Mouse (Mus musculus): ENCODE measurements at regions not wholly inside any gene's neighbourhood (a gene's known extent, or its start where the extent isn't known, plus 50 kb on each side); places are given as distances from the start of the nearest gene placed in this dataset.
"Not testable (repeated sequence)": the region's sequence is repeated elsewhere in the genome, so short reads cannot be mapped to it uniquely, and the experiment has no call there.

GRCm38 (mm10) chr13:39392151-39392550 is 431.5 kb upstream of the Slc35b3 start:
- WGBS: 57% methylated on average over 1 of the region's 1 CpGs
- not testable (repeated sequence) for H3K27ac ChIP-seq (replicated peaks; ENCODE audit: low read depth, low read length); H3K9ac ChIP-seq (ENCODE audit: low read depth, low read length); H3K4me3 ChIP-seq (ENCODE audit: low read depth, low read length); ATAC-seq (ENCODE audit: low read depth); H3K36me3 ChIP-seq (ENCODE audit: control insufficient read depth, insufficient read depth, low read length); H3K9me3 ChIP-seq (ENCODE audit: control insufficient read depth, low read length); DNase-seq (ENCODE audit: low spot score); H3K4me1 ChIP-seq (ENCODE audit: control insufficient read depth, insufficient read depth, low read length); H3K27me3 ChIP-seq (replicated peaks; ENCODE audit: control insufficient read depth, insufficient read depth, low read length); H3K4me2 ChIP-seq (ENCODE audit: low read depth, low read length)

- no peak overlapping the region for H3K4me2 ChIP-seq (ENCODE audit: low read depth, low read length)
Measured at GRCm38 (mm10) chr13:39376677-39377076, 416.0 kb upstream of the Slc35b3 start.

GRCm38 (mm10) chr13:39376269-39376668 is 415.6 kb upstream of the Slc35b3 start:
- Histone ChIP-seq H3K9ac (ENCODE audit: low read depth, low read length) (no peak overlapping the region), H3K9me3 (ENCODE audit: control insufficient read depth, low read length) (no peaks in the 10 kb centered on the region), H3K4me3 (ENCODE audit: low read depth, low read length) (no peak overlapping the region), H3K4me1 (ENCODE audit: control insufficient read depth, insufficient read depth, low read length) (no peaks in the 10 kb centered on the region; the same call in 1 of the 2 replicates), H3K27ac (replicated peaks; ENCODE audit: low read depth, low read length) (no peak overlapping the region), H3K36me3 (ENCODE audit: control insufficient read depth, insufficient read depth, low read length) (no peaks in the 10 kb centered on the region), H3K27me3 (replicated peaks; ENCODE audit: control insufficient read depth, insufficient read depth, low read length) (no peaks in the 10 kb centered on the region), H3K4me2 (ENCODE audit: low read depth, low read length) (no peak overlapping the region)
- DNase-seq (ENCODE audit: low spot score) (peak; percentile 25), ATAC-seq (ENCODE audit: low read depth) (no peak)
- WGBS: 61% methylated on average over 6 of the region's 6 CpGs

More at GRCm38 (mm10) chr13:39376677-39377076, 416.0 kb upstream of the Slc35b3 start:
- DNase-seq (ENCODE audit: low spot score): no peak
- Histone ChIP-seq H3K27me3 (replicated peaks; ENCODE audit: control insufficient read depth, insufficient read depth, low read length) (no peaks in the 10 kb centered on the region), H3K9ac (ENCODE audit: low read depth, low read length) (no peak overlapping the region), H3K27ac (replicated peaks; ENCODE audit: low read depth, low read length) (no peak overlapping the region), H3K36me3 (ENCODE audit: control insufficient read depth, insufficient read depth, low read length) (no peaks in the 10 kb centered on the region), H3K4me1 (ENCODE audit: control insufficient read depth, insufficient read depth, low read length) (no peaks in the 10 kb centered on the region; the same call in 1 of the 2 replicates), H3K9me3 (ENCODE audit: control insufficient read depth, low read length) (no peaks in the 10 kb centered on the region), H3K4me3 (ENCODE audit: low read depth, low read length) (no peak overlapping the region)
- 83% methylated on average over 8 of the region's 8 CpGs for WGBS
- ATAC-seq (ENCODE audit: low read depth): no peak

GRCm38 (mm10) chr13:39372565-39372964 is 411.9 kb upstream of the Slc35b3 start:
- no peak for DNase-seq (ENCODE audit: low spot score)
- H3K27ac ChIP-seq (replicated peaks; ENCODE audit: low read depth, low read length): no peak overlapping the region
- H3K4me3 ChIP-seq (ENCODE audit: low read depth, low read length): no peak overlapping the region
- H3K4me2 ChIP-seq (ENCODE audit: low read depth, low read length): no peak overlapping the region
- ATAC-seq (ENCODE audit: low read depth): no peak
- H3K9ac ChIP-seq (ENCODE audit: low read depth, low read length): no peak overlapping the region
- no peaks in the 10 kb centered on the region for H3K27me3 ChIP-seq (replicated peaks; ENCODE audit: control insufficient read depth, insufficient read depth, low read length)
- no peaks in the 10 kb centered on the region for H3K9me3 ChIP-seq (ENCODE audit: control insufficient read depth, low read length)
- no peaks in the 10 kb centered on the region for H3K36me3 ChIP-seq (ENCODE audit: control insufficient read depth, insufficient read depth, low read length)
- H3K4me1 ChIP-seq (ENCODE audit: control insufficient read depth, insufficient read depth, low read length): no peaks in the 10 kb centered on the region; the same call in 1 of the 2 replicates
- 80% methylated on average over 3 of the region's 3 CpGs for WGBS

GRCm38 (mm10) chr13:39363637-39364036 is 403.0 kb upstream of the Slc35b3 start:
- Histone ChIP-seq H3K4me1 (ENCODE audit: control insufficient read depth, insufficient read depth, low read length) (no peaks in the 10 kb centered on the region), H3K27ac (replicated peaks; ENCODE audit: low read depth, low read length) (no peak overlapping the region), H3K27me3 (replicated peaks; ENCODE audit: control insufficient read depth, insufficient read depth, low read length) (no peaks in the 10 kb centered on the region; the same call in 1 of the 2 replicates), H3K9ac (ENCODE audit: low read depth, low read length) (no peak overlapping the region), H3K36me3 (ENCODE audit: control insufficient read depth, insufficient read depth, low read length) (no peaks in the 10 kb centered on the region), H3K9me3 (ENCODE audit: control insufficient read depth, low read length) (no peaks in the 10 kb centered on the region), H3K4me3 (ENCODE audit: low read depth, low read length) (no peak overlapping the region), H3K4me2 (ENCODE audit: low read depth, low read length) (no peak overlapping the region)
- DNase-seq (ENCODE audit: low spot score) (no peak), ATAC-seq (ENCODE audit: low read depth) (no peak)
- WGBS: 51% methylated on average over 4 of the region's 4 CpGs

- no peak for DNase-seq (ENCODE audit: low spot score)
- WGBS: 69% methylated on average over 13 of the region's 13 CpGs
Measured at GRCm38 (mm10) chr13:39362536-39362935, 401.9 kb upstream of the Slc35b3 start.

GRCm38 (mm10) chr13:39351606-39352005 is 390.9 kb upstream of the Slc35b3 start:
- H3K4me3 ChIP-seq (ENCODE audit: low read depth, low read length): no peak overlapping the region
- DNase-seq (ENCODE audit: low spot score): no peak
- 62% methylated on average over 2 of the region's 2 CpGs for WGBS
- no peaks in the 10 kb centered on the region for H3K27me3 ChIP-seq (replicated peaks; ENCODE audit: control insufficient read depth, insufficient read depth, low read length)
- H3K36me3 ChIP-seq (ENCODE audit: control insufficient read depth, insufficient read depth, low read length): no peaks in the 10 kb centered on the region
- no peak overlapping the region for H3K9ac ChIP-seq (ENCODE audit: low read depth, low read length)
- no peaks in the 10 kb centered on the region for H3K4me1 ChIP-seq (ENCODE audit: control insufficient read depth, insufficient read depth, low read length)
- ATAC-seq (ENCODE audit: low read depth): no peak
- H3K27ac ChIP-seq (replicated peaks; ENCODE audit: low read depth, low read length): no peak overlapping the region
- H3K4me2 ChIP-seq (ENCODE audit: low read depth, low read length): no peak overlapping the region
- H3K9me3 ChIP-seq (ENCODE audit: control insufficient read depth, low read length): no peaks in the 10 kb centered on the region

More at GRCm38 (mm10) chr13:39362536-39362935, 401.9 kb upstream of the Slc35b3 start:
- no peak overlapping the region for H3K4me3 ChIP-seq (ENCODE audit: low read depth, low read length)
- no peaks in the 10 kb centered on the region for H3K36me3 ChIP-seq (ENCODE audit: control insufficient read depth, insufficient read depth, low read length)
- H3K9me3 ChIP-seq (ENCODE audit: control insufficient read depth, low read length): no peaks in the 10 kb centered on the region
- ATAC-seq (ENCODE audit: low read depth): no peak
- H3K27ac ChIP-seq (replicated peaks; ENCODE audit: low read depth, low read length): no peak overlapping the region
- H3K27me3 ChIP-seq (replicated peaks; ENCODE audit: control insufficient read depth, insufficient read depth, low read length): no peaks in the 10 kb centered on the region; the same call in 1 of the 2 replicates
- no peaks in the 10 kb centered on the region for H3K4me1 ChIP-seq (ENCODE audit: control insufficient read depth, insufficient read depth, low read length)
- no peak overlapping the region for H3K9ac ChIP-seq (ENCODE audit: low read depth, low read length)
- no peak overlapping the region for H3K4me2 ChIP-seq (ENCODE audit: low read depth, low read length)

GRCm38 (mm10) chr13:39350668-39351067 is 390.0 kb upstream of the Slc35b3 start:
- no peak overlapping the region for H3K9ac ChIP-seq (ENCODE audit: low read depth, low read length)
- H3K4me2 ChIP-seq (ENCODE audit: low read depth, low read length): no peak overlapping the region
- no peaks in the 10 kb centered on the region for H3K4me1 ChIP-seq (ENCODE audit: control insufficient read depth, insufficient read depth, low read length)
- H3K4me3 ChIP-seq (ENCODE audit: low read depth, low read length): no peak overlapping the region
- H3K36me3 ChIP-seq (ENCODE audit: control insufficient read depth, insufficient read depth, low read length): no peaks in the 10 kb centered on the region
- H3K27me3 ChIP-seq (replicated peaks; ENCODE audit: control insufficient read depth, insufficient read depth, low read length): no peaks in the 10 kb centered on the region
- WGBS: 64% methylated on average over 12 of the region's 12 CpGs
- ATAC-seq (ENCODE audit: low read depth) (no peak), DNase-seq (ENCODE audit: low spot score) (no peak)
- no peak overlapping the region for H3K27ac ChIP-seq (replicated peaks; ENCODE audit: low read depth, low read length)
- H3K9me3 ChIP-seq (ENCODE audit: control insufficient read depth, low read length): no peaks in the 10 kb centered on the region

- WGBS: 74% methylated on average over 6 of the region's 6 CpGs
- DNase-seq (ENCODE audit: low spot score) (no peak), ATAC-seq (ENCODE audit: low read depth) (no peak)
- H3K9me3 ChIP-seq (ENCODE audit: control insufficient read depth, low read length): no peaks in the 10 kb centered on the region
- H3K4me1 ChIP-seq (ENCODE audit: control insufficient read depth, insufficient read depth, low read length): no peaks in the 10 kb centered on the region
- no peak overlapping the region for H3K4me2 ChIP-seq (ENCODE audit: low read depth, low read length)
- H3K36me3 ChIP-seq (ENCODE audit: control insufficient read depth, insufficient read depth, low read length): no peaks in the 10 kb centered on the region
- H3K27me3 ChIP-seq (replicated peaks; ENCODE audit: control insufficient read depth, insufficient read depth, low read length): no peaks in the 10 kb centered on the region
- H3K9ac ChIP-seq (ENCODE audit: low read depth, low read length): no peak overlapping the region
- no peak overlapping the region for H3K4me3 ChIP-seq (ENCODE audit: low read depth, low read length)
- H3K27ac ChIP-seq (replicated peaks; ENCODE audit: low read depth, low read length): no peak overlapping the region
Measured at GRCm38 (mm10) chr13:39347761-39348160, 387.1 kb upstream of the Slc35b3 start.
